Mouse (Mus musculus) forebrain, embryonic 15.5 days (tissue): Measurements from ENCODE around the gene Epha5. TPM values are rescaled to one million over a fixed set of nuclear protein-coding genes. Genes with fewer than 3 reads are reported as not detected.

Experiments
- ATAC-seq: fragments of 200-750 bp; cut with Nextera tagmentation; replicated peaks from 2 replicates; pipeline ENCODE4 v1.8.0; 2017; ENCODE audit warnings: mild to moderate bottlenecking, moderate TSS enrichment, moderate library complexity
- H3K27ac ChIP-seq: fragments of 300-500 bp; sonication (generic); replicated peaks from 2 replicates; pipeline ENCODE4 v1.5.1; 2015; ENCODE audit warnings: mild to moderate bottlenecking, inconsistent platforms
- H3K27me3 ChIP-seq: fragments of 300-500 bp; sonication (generic); 2 replicates; pipeline ENCODE4 v1.6.1; 2015; ENCODE audit warnings: inconsistent platforms
- H3K36me3 ChIP-seq: fragments of 300-500 bp; sonication (generic); 2 replicates; pipeline ENCODE4 v1.6.1; 2015; ENCODE audit warnings: mild to moderate bottlenecking, inconsistent platforms
- H3K4me1 ChIP-seq: fragments of 300-500 bp; sonication (generic); 2 replicates; pipeline ENCODE4 v1.6.1; 2015; ENCODE audit warnings: inconsistent platforms
- H3K4me2 ChIP-seq: fragments of 300-500 bp; sonication (generic); replicated peaks from 2 replicates; pipeline ENCODE4 v1.6.1; 2015; ENCODE audit warnings: mild to moderate bottlenecking, inconsistent platforms
- H3K4me3 ChIP-seq: fragments of 300-500 bp; sonication (generic); 2 replicates; pipeline ENCODE4 v1.5.1; 2015; ENCODE audit warnings: mild to moderate bottlenecking, inconsistent platforms
- H3K9ac ChIP-seq: fragments of 300-500 bp; sonication (generic); replicated peaks from 2 replicates; pipeline ENCODE4 v1.6.1; 2015; ENCODE audit warnings: mild to moderate bottlenecking, inconsistent platforms
- H3K9me3 ChIP-seq: fragments of 300-500 bp; sonication (generic); 2 replicates; pipeline ENCODE4 v1.6.1; 2016; ENCODE audit warnings: inconsistent platforms
- WGBS: fragments of 180-500 bp; shearing (Covaris S2); methylation state at CpG from one replicate; pipeline ENCODE4 v1.1.7; 2015; ENCODE audit warnings: mixed read lengths; 5-methylcytosine and 5-hydroxymethylcytosine counted together
- polyA plus RNA-seq: library from polyadenylated mRNA; unstranded; fragments of >200 nt; fragmentation: Nextera tagmentation; extraction: Ambion mirVana; gene quantifications from 2 replicates; pipeline ENCODE4 v1.2.1, GENCODE M21; 2015

Gene Epha5
- polyA plus RNA-seq, 1 experiment from 2014 or later, result 161 TPM

- Histone ChIP-seq H3K4me2 (no peak overlapping the region), H3K4me3 (no peak overlapping the region), H3K27me3 (no peaks in the 10 kb centered on the region), H3K27ac (no peak overlapping the region), H3K36me3 (0 out of 2 replicates have a peak, but pooled peaks cover 5% of the 10 kb centered on the region), H3K9ac (no peak overlapping the region), H3K9me3 (no peaks in the 10 kb centered on the region), H3K4me1 (no peaks in the 10 kb centered on the region)
- ATAC-seq, result no peak
- 81% methylated on average over 11 of the region's 11 CpGs for WGBS
These were observed 321.2 kb downstream of the Epha5 start for GRCm38 (mm10) chr5:84095947-84096346.

DNA sequence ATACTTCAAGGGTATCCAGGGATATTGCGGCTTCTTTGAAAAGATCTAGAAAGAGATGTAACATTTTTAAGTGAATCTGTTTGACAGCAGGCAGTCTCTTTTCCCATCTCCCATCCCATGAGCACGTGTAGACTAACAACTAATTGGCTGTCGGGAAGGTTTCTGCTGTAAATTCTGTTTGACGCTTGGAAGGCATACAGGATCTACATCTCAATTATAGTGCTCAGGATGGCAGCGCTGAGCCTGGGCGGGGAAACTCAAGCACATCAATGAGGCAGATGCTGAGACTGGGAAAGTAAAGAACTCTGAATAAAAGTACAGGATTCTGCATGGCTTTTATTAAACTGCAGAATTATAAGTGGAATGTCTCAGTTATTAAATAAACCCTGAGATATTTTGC, 335.9 kb downstream of the Epha5 start:
- Histone ChIP-seq H3K27me3 (no peaks in the 10 kb centered on the region), H3K27ac (no peak overlapping the region), H3K9ac (no peak overlapping the region), H3K4me3 (no peak overlapping the region), H3K36me3 (peaks cover 10% of the 10 kb centered on the region; the same call in 1 of the 2 replicates), H3K9me3 (no peaks in the 10 kb centered on the region), H3K4me1 (no peaks in the 10 kb centered on the region), H3K4me2 (no peak overlapping the region)
- WGBS, result 46% methylated on average over 6 of the region's 6 CpGs
- no peak for ATAC-seq

GRCm38 (mm10) chr5:84070976-84071375, 346.2 kb downstream of the Epha5 start:
- no peaks in the 10 kb centered on the region for H3K9me3 ChIP-seq
- no peaks in the 10 kb centered on the region for H3K4me1 ChIP-seq
- no peak overlapping the region for H3K9ac ChIP-seq
- H3K36me3 ChIP-seq, result peaks cover 13% of the 10 kb centered on the region; the same call in 1 of the 2 replicates
- H3K4me2 ChIP-seq, result no peak overlapping the region
- no peak overlapping the region for H3K27ac ChIP-seq
- H3K27me3 ChIP-seq, result no peaks in the 10 kb centered on the region
- WGBS, result 76% methylated on average over 7 of the region's 7 CpGs
- no peak for ATAC-seq
- no peak overlapping the region for H3K4me3 ChIP-seq

GRCm38 (mm10) chr5:84053880-84054279, 363.3 kb downstream of the Epha5 start:
- no peak for ATAC-seq
- Histone ChIP-seq H3K9me3 (no peaks in the 10 kb centered on the region), H3K27me3 (no peaks in the 10 kb centered on the region), H3K4me2 (no peak overlapping the region), H3K27ac (no peak overlapping the region), H3K4me3 (no peak overlapping the region), H3K9ac (no peak overlapping the region), H3K4me1 (no peaks in the 10 kb centered on the region), H3K36me3 (0 out of 2 replicates have a peak, but pooled peaks cover 2% of the 10 kb centered on the region)
- WGBS, result 84% methylated on average over 2 of the region's 2 CpGs

GRCm38 (mm10) chr5:84037250-84037963, 379.8 kb downstream of the Epha5 start:
- no peaks in the 10 kb centered on the region for H3K9me3 ChIP-seq
- no peak overlapping the region for H3K9ac ChIP-seq
- H3K27me3 ChIP-seq, result no peaks in the 10 kb centered on the region
- H3K4me2 ChIP-seq, result no peak overlapping the region
- H3K36me3 ChIP-seq, result no peaks in the 10 kb centered on the region
- 93% methylated on average over 1 of the region's 1 CpGs for WGBS
- no peak for ATAC-seq
- no peaks in the 10 kb centered on the region for H3K4me1 ChIP-seq
- no peak overlapping the region for H3K4me3 ChIP-seq
- no peak overlapping the region for H3K27ac ChIP-seq
